Mouse (Mus musculus) kidney, postnatal 10 days (tissue): Measurements from ENCODE around the gene Ush2a.

Experiments
- DNase-seq: peaks from one replicate; pipeline ENCODE4 v3.0.0; 2021; ENCODE audit warnings: mixed read lengths

Gene Ush2a

GRCm38 (mm10) chr1:188910656-188911055 is 648.8 kb downstream of the Ush2a start:
- no peak for DNase-seq

GRCm38 (mm10) chr1:188919946-188920345 is 658.1 kb downstream of the Ush2a start:
- DNase-seq = no peak

- DNase-seq = no peak
Measured at GRCm38 (mm10) chr1:188937246-188937780, 675.5 kb downstream of the Ush2a start.

- DNase-seq = no peak
Measured at GRCm38 (mm10) chr1:188945326-188945725, 683.5 kb downstream of the Ush2a start.

GRCm38 (mm10) chr1:188946849-188947248 is 685.0 kb downstream of the Ush2a start:
- DNase-seq = no peak

- peak; percentile 27 for DNase-seq
Measured at GRCm38 (mm10) chr1:188947794-188948193, 686.0 kb downstream of the Ush2a start.

GRCm38 (mm10) chr1:188948276-188948675 is 686.5 kb downstream of the Ush2a start:
- DNase-seq = peak; percentile 36

GRCm38 (mm10) chr1:188951091-188951490 is 689.3 kb downstream of the Ush2a start:
- no peak for DNase-seq

- DNase-seq = no peak
Measured at GRCm38 (mm10) chr1:188952501-188952900, 690.7 kb downstream of the Ush2a start.

GRCm38 (mm10) chr1:188973078-188973477 is 711.3 kb downstream of the Ush2a start:
- no peak for DNase-seq

- DNase-seq = no peak
Measured at GRCm38 (mm10) chr1:188973926-188974325, 712.1 kb downstream of the Ush2a start.

- DNase-seq = peak; percentile 74
Measured at GRCm38 (mm10) chr1:188980050-188980449, 718.2 kb downstream of the Ush2a start.

GRCm38 (mm10) chr1:188993218-188993617 is 731.4 kb downstream of the Ush2a start:
- DNase-seq = peak; percentile 54

GRCm38 (mm10) chr1:188997921-188998320 is 736.1 kb downstream of the Ush2a start:
- DNase-seq = no peak

GRCm38 (mm10) chr1:188999981-189000380 is 738.2 kb downstream of the Ush2a start:
- no peak for DNase-seq

GRCm38 (mm10) chr1:189001815-189002214 is 740.0 kb downstream of the Ush2a start:
- no peak for DNase-seq

- DNase-seq = no peak
Measured at GRCm38 (mm10) chr1:189004774-189005173, 743.0 kb downstream of the Ush2a start.

- DNase-seq = no peak
Measured at GRCm38 (mm10) chr1:189006267-189006666, 744.4 kb downstream of the Ush2a start.

GRCm38 (mm10) chr1:189006826-189007225 is 745.0 kb downstream of the Ush2a start:
- DNase-seq = no peak

- peak; percentile 99 for DNase-seq
Measured at GRCm38 (mm10) chr1:189007239-189007979, 745.6 kb downstream of the Ush2a start, which contains the start of gene Kctd3. Kctd3 (minus strand) TSS chr1:189007841.

- no peak for DNase-seq
Measured at GRCm38 (mm10) chr1:189007980-189008324, 746.1 kb downstream of the Ush2a start.

GRCm38 (mm10) chr1:189010671-189011070 is 748.8 kb downstream of the Ush2a start:
- DNase-seq = no peak

GRCm38 (mm10) chr1:189012846-189013586 is 751.2 kb downstream of the Ush2a start:
- DNase-seq = peak; percentile 32

GRCm38 (mm10) chr1:189013587-189013921 is 751.7 kb downstream of the Ush2a start:
- DNase-seq = no peak
